Mouse (Mus musculus) forebrain, embryonic 13.5 days (tissue): ENCODE data around the gene Fam89b. TPM values are rescaled to one million over a fixed set of nuclear protein-coding genes. Genes with fewer than 3 reads are reported as not detected.

Experiments
- ATAC-seq: fragments of 200-750 bp; cut with Nextera tagmentation; 2 replicates; pipeline ENCODE4 v1.8.0; 2017
- H3K27ac ChIP-seq: fragments of 300-500 bp; sonication (generic); 2 replicates; pipeline ENCODE4 v1.5.1; 2015; ENCODE audit warnings: inconsistent platforms, mild to moderate bottlenecking, moderate library complexity
- H3K27me3 ChIP-seq: fragments of 300-500 bp; sonication (generic); 2 replicates; pipeline ENCODE4 v1.6.1; 2015; ENCODE audit warnings: mild to moderate bottlenecking, inconsistent platforms
- H3K36me3 ChIP-seq: fragments of 300-500 bp; sonication (generic); 2 replicates; pipeline ENCODE4 v1.6.1; 2015; ENCODE audit warnings: mild to moderate bottlenecking, inconsistent platforms; ENCODE audit not compliant: poor library complexity, severe bottlenecking
- H3K4me1 ChIP-seq: fragments of 300-500 bp; sonication (generic); 2 replicates; pipeline ENCODE4 v1.6.1; 2015; ENCODE audit warnings: inconsistent platforms
- H3K4me2 ChIP-seq: fragments of 300-500 bp; sonication (generic); 2 replicates; pipeline ENCODE4 v1.6.1; 2015; ENCODE audit warnings: inconsistent platforms, mild to moderate bottlenecking, moderate library complexity
- H3K4me3 ChIP-seq: fragments of 300-500 bp; sonication (generic); 2 replicates; pipeline ENCODE4 v1.5.1; 2015; ENCODE audit warnings: mild to moderate bottlenecking, inconsistent platforms
- H3K9ac ChIP-seq: fragments of 300-500 bp; sonication (generic); 2 replicates; pipeline ENCODE4 v1.6.1; 2015; ENCODE audit warnings: mild to moderate bottlenecking, inconsistent platforms
- H3K9me3 ChIP-seq: fragments of 300-500 bp; sonication (generic); replicated peaks from 2 replicates; pipeline ENCODE4 v1.6.1; 2016; ENCODE audit warnings: inconsistent platforms
- WGBS: fragments of 180-500 bp; shearing (Covaris S2); methylation state at CpG from one replicate; pipeline ENCODE4 v1.1.7; 2015; 5-methylcytosine and 5-hydroxymethylcytosine counted together
- polyA plus RNA-seq: library from polyadenylated mRNA; unstranded; fragments of >200 nt; fragmentation: Nextera tagmentation; extraction: Ambion mirVana; gene quantifications from 2 replicates; pipeline ENCODE4 v1.2.1, GENCODE M21; 2015

The Fam89b gene
- 199 and 204 TPM in 2 replicates for polyA plus RNA-seq

- H3K4me1 ChIP-seq, result peaks cover 67% of the 10 kb centered on the region
- peak within 1 kb of the TSS; percentile 97 for H3K27ac ChIP-seq
- peaks cover 16% of the 10 kb centered on the region for H3K36me3 ChIP-seq
- no peaks in the 10 kb centered on the region for H3K9me3 ChIP-seq
- H3K9ac ChIP-seq, result peak within 1 kb of the TSS; percentile 100
- under 1% methylated on average over 24 of the region's 37 CpGs for WGBS
- no peaks in the 10 kb centered on the region for H3K27me3 ChIP-seq
- peak within 1 kb of the TSS; percentile 99 for H3K4me2 ChIP-seq
- peak; percentile 84 for ATAC-seq
- peak within 1 kb of the TSS; percentile 97 for H3K4me3 ChIP-seq
Observed at GRCm38 (mm10) chr19:5729444-5729815, at the start of gene Fam89b. TSS of gene Fam89b (minus strand) at chr19:5729653.

- Histone ChIP-seq H3K9ac (0 out of 2 replicates have a peak overlapping the region, but pooled peaks have one; percentile 0), H3K4me1 (no peaks in the 10 kb centered on the region), H3K36me3 (no peaks in the 10 kb centered on the region), H3K9me3 (no peaks in the 10 kb centered on the region), H3K4me3 (no peak overlapping the region), H3K27me3 (0 out of 2 replicates have a peak, but pooled peaks cover 2% of the 10 kb centered on the region), H3K27ac (no peak overlapping the region), H3K4me2 (no peak overlapping the region)
- no peak for ATAC-seq
- WGBS, result 51% methylated on average over 8 of the region's 8 CpGs
Observed at GRCm38 (mm10) chr19:5778312-5778711, 48.9 kb upstream of the Fam89b start.

GRCm38 (mm10) chr19:5777387-5778032 lies 48.1 kb upstream of the Fam89b start:
- 85% methylated on average over 9 of the region's 9 CpGs for WGBS
- Histone ChIP-seq H3K27me3 (0 out of 2 replicates have a peak, but pooled peaks cover 2% of the 10 kb centered on the region), H3K36me3 (no peaks in the 10 kb centered on the region), H3K27ac (no peak overlapping the region), H3K4me3 (no peak overlapping the region), H3K4me2 (no peak overlapping the region), H3K9me3 (no peaks in the 10 kb centered on the region), H3K4me1 (no peaks in the 10 kb centered on the region), H3K9ac (no peak overlapping the region)
- ATAC-seq, result no peak

- H3K36me3 ChIP-seq, result peaks cover 37% of the 10 kb centered on the region
- ATAC-seq, result peak; percentile 97
- WGBS, result under 1% methylated on average over 64 of the region's 64 CpGs
- 0 out of 2 replicates have a peak, but pooled peaks cover 2% of the 10 kb centered on the region for H3K27me3 ChIP-seq
- peak within 1 kb of the TSS; percentile 76 for H3K4me3 ChIP-seq
- peak within 1 kb of the TSS; percentile 94 for H3K4me2 ChIP-seq
- peak within 1 kb of the TSS; percentile 75 for H3K27ac ChIP-seq
- peaks cover 15% of the 10 kb centered on the region for H3K4me1 ChIP-seq
- H3K9me3 ChIP-seq, result 0 out of 2 replicates have a peak, but pooled peaks cover 4% of the 10 kb centered on the region
- peak within 1 kb of the TSS; percentile 87 for H3K9ac ChIP-seq
Observed at GRCm38 (mm10) chr19:5770925-5771860, 41.7 kb upstream of the Fam89b start, which contains the start of gene Scyl1. TSS of gene Scyl1 (minus strand) at chr19:5771419.

GRCm38 (mm10) chr19:5770311-5770710 lies 40.9 kb upstream of the Fam89b start:
- Histone ChIP-seq H3K36me3 (peaks cover 45% of the 10 kb centered on the region), H3K9me3 (0 out of 2 replicates have a peak, but pooled peaks cover 4% of the 10 kb centered on the region), H3K27ac (peak overlapping the region; percentile 75; the same call in 1 of the 2 replicates), H3K4me1 (peaks cover 15% of the 10 kb centered on the region), H3K4me3 (peak overlapping the region; percentile 76), H3K9ac (peak overlapping the region; percentile 87), H3K27me3 (0 out of 2 replicates have a peak, but pooled peaks cover 2% of the 10 kb centered on the region), H3K4me2 (peak overlapping the region; percentile 94)
- 0 out of 2 replicates have a peak, but pooled peaks have one; percentile 5 for ATAC-seq
- 53% methylated on average over 9 of the region's 9 CpGs for WGBS

GRCm38 (mm10) chr19:5767271-5767670 lies 37.8 kb upstream of the Fam89b start:
- Histone ChIP-seq H3K4me1 (peaks cover 15% of the 10 kb centered on the region), H3K36me3 (peaks cover 71% of the 10 kb centered on the region), H3K4me2 (no peak overlapping the region), H3K9ac (no peak overlapping the region), H3K27ac (no peak overlapping the region), H3K4me3 (no peak overlapping the region), H3K9me3 (0 out of 2 replicates have a peak, but pooled peaks cover 4% of the 10 kb centered on the region), H3K27me3 (no peaks in the 10 kb centered on the region)
- 91% methylated on average over 4 of the region's 4 CpGs for WGBS
- ATAC-seq, result no peak

- Histone ChIP-seq H3K4me1 (no peaks in the 10 kb centered on the region), H3K4me3 (no peak overlapping the region), H3K27me3 (peaks cover 6% of the 10 kb centered on the region), H3K36me3 (peaks cover 92% of the 10 kb centered on the region), H3K27ac (no peak overlapping the region), H3K4me2 (no peak overlapping the region), H3K9me3 (no peaks in the 10 kb centered on the region), H3K9ac (no peak overlapping the region)
- 97% methylated on average over 6 of the region's 6 CpGs for WGBS
- ATAC-seq, result no peak
Observed at GRCm38 (mm10) chr19:5763163-5763562, 33.7 kb upstream of the Fam89b start.

GRCm38 (mm10) chr19:5758878-5759403 lies 29.5 kb upstream of the Fam89b start:
- WGBS, result 86% methylated on average over 14 of the region's 14 CpGs
- H3K27ac ChIP-seq, result no peak overlapping the region

GRCm38 (mm10) chr19:5756991-5757636 lies 27.7 kb upstream of the Fam89b start:
- 22% methylated on average over 30 of the region's 36 CpGs for WGBS
- Histone ChIP-seq H3K27ac (no peak overlapping the region), H3K27me3 (peaks cover 59% of the 10 kb centered on the region), H3K4me2 (peak overlapping the region; percentile 51), H3K9me3 (no peaks in the 10 kb centered on the region), H3K9ac (peak overlapping the region; percentile 56), H3K4me1 (peaks cover 12% of the 10 kb centered on the region), H3K4me3 (peak overlapping the region; percentile 15), H3K36me3 (peaks cover 49% of the 10 kb centered on the region)
- ATAC-seq, result peak; percentile 43

More at GRCm38 (mm10) chr19:5758878-5759403, 29.5 kb upstream of the Fam89b start:
- Histone ChIP-seq H3K4me3 (no peak overlapping the region), H3K9me3 (no peaks in the 10 kb centered on the region), H3K4me1 (peaks cover 12% of the 10 kb centered on the region), H3K4me2 (no peak overlapping the region), H3K9ac (no peak overlapping the region), H3K27me3 (peaks cover 42% of the 10 kb centered on the region), H3K36me3 (peaks cover 61% of the 10 kb centered on the region)
- ATAC-seq, result no peak

- 11% methylated on average over 23 of the region's 29 CpGs for WGBS
- peak overlapping the region; percentile 15 for H3K4me3 ChIP-seq
- peaks cover 43% of the 10 kb centered on the region for H3K36me3 ChIP-seq
- H3K9me3 ChIP-seq, result no peaks in the 10 kb centered on the region
- no peak overlapping the region for H3K27ac ChIP-seq
- peaks cover 66% of the 10 kb centered on the region for H3K27me3 ChIP-seq
- peak overlapping the region; percentile 56 for H3K9ac ChIP-seq
- H3K4me2 ChIP-seq, result peak overlapping the region; percentile 51
- ATAC-seq, result peak; percentile 22; the same call in 1 of the 2 replicates
- peaks cover 18% of the 10 kb centered on the region for H3K4me1 ChIP-seq
Observed at GRCm38 (mm10) chr19:5756321-5756985, 27.0 kb upstream of the Fam89b start.

- Histone ChIP-seq H3K27ac (no peak overlapping the region), H3K4me3 (no peak overlapping the region), H3K4me2 (peak overlapping the region; percentile 32), H3K9ac (peak overlapping the region; percentile 18; the same call in 1 of the 2 replicates), H3K9me3 (no peaks in the 10 kb centered on the region), H3K4me1 (peaks cover 21% of the 10 kb centered on the region), H3K27me3 (peaks cover 88% of the 10 kb centered on the region), H3K36me3 (no peaks in the 10 kb centered on the region)
- 7% methylated on average over 20 of the region's 20 CpGs for WGBS
- peak; percentile 74 for ATAC-seq
Observed at GRCm38 (mm10) chr19:5751742-5752141, 22.3 kb upstream of the Fam89b start.
